Mouse (Mus musculus): ENCODE data around the gene Tex22. TPM values are rescaled to one million over a fixed set of nuclear protein-coding genes. Genes with fewer than 3 reads are reported as not detected.

The Tex22 gene
- 1 to 10 TPM; 2.8 to 3.1 TPM for total RNA-seq (2023)

GRCm38 (mm10) chr12:113074329-113075062 lies at the start of gene Tex22:
Gene Tex22 (plus strand): TSS chr12:113074502.

GRCm38 (mm10) chr12:113097749-113098281 lies 23.5 kb downstream of the Tex22 start, which contains the start of gene Mta1:
Gene Mta1 (plus strand): TSS chr12:113098278.

Other genes starting within 250 kb of the Tex22 start
- 10 to 100 TPM; 37.9 to 38.9 TPM for gene Cdca4, start 245.1 kb upstream of the Tex22 start, total RNA-seq (2023)
- gene Gpr132, start 206.3 kb upstream of the Tex22 start, total RNA-seq (2023) = 100 to 1,000 TPM; 180 to 202 TPM
- gene Jag2, start 144.7 kb upstream of the Tex22 start, total RNA-seq (2023) = 1 to 10 TPM; 7.2 to 8.8 TPM
- 10 to 100 TPM; 20.8 to 20.9 TPM for gene Nudt14, start 132.4 kb upstream of the Tex22 start, total RNA-seq (2023)
- gene Btbd6, start 98.0 kb upstream of the Tex22 start, total RNA-seq (2023) = 10 to 100 TPM; 28.7 to 32.4 TPM
- 100 to 1,000 TPM; 194 to 221 TPM for gene Brf1, start 73.8 kb upstream of the Tex22 start, total RNA-seq (2023)
- gene Pacs2, start 60.0 kb upstream of the Tex22 start, total RNA-seq (2023) = 10 to 100 TPM; 76.2 to 88.3 TPM
- 10 to 100 TPM; 95.6 to 98.2 TPM for gene Mta1, start 23.8 kb downstream of the Tex22 start, total RNA-seq (2023)
- 1 to 10 TPM; 5.2 to 7.2 TPM for gene Crip2, start 65.7 kb downstream of the Tex22 start, total RNA-seq (2023)
- 100 to 1,000 TPM; 690 to 824 TPM for gene Crip1, start 71.8 kb downstream of the Tex22 start, total RNA-seq (2023)
- gene Tedc1, start 81.9 kb downstream of the Tex22 start, total RNA-seq (2023) = 10 to 100 TPM; 11.0 to 13.7 TPM
- 1 to 10 TPM in 1 of 2 experiments, under 1 TPM in 1; 0.47 to 1.2 TPM for gene Tmem121, start 111.4 kb downstream of the Tex22 start, total RNA-seq (2023)